Mouse (Mus musculus): Measurements from ENCODE around the gene Lrrd1. TPM values are rescaled to one million over a fixed set of nuclear protein-coding genes. Genes with fewer than 3 reads are reported as not detected.
"Not testable (repeated sequence)": the region's sequence is repeated elsewhere in the genome, so short reads cannot be mapped to it uniquely, and the experiment has no call there.

Gene Lrrd1
- polyA plus RNA-seq, 1 experiment, result 0.05 TPM

DNA sequence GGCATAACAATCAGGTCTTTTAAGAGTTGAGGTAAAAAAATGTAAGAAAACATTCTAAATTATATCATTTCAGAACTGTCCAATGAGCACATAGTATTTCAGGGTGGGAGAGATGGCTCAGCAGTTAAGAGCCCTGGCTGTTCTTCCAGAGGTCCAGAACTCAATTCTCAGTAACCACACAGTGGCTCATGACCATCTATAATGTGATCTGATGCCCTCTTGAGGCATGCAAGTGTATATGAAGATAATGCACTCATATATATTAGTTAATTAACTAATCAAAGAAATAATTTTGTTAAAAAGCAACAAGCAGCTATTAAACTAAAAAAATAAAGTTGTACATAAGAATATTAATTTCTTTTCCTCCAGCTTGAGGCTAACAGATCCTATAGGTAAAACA, 44.2 kb downstream of the Lrrd1 start:
- Histone ChIP-seq H3K27ac (ENCODE audit: insufficient read depth, low read depth, low read length) (no peak overlapping the region), H3K27me3 (ENCODE audit: control insufficient read depth, insufficient read depth, low read length) (no peaks in the 10 kb centered on the region), H3K4me3 (ENCODE audit: low read depth, low read length) (no peak overlapping the region), H3K36me3 (ENCODE audit: control insufficient read depth, insufficient read depth, low read length) (no peaks in the 10 kb centered on the region), H3K4me1 (ENCODE audit: control insufficient read depth, insufficient read depth, insufficient read length, low read length) (no peaks in the 10 kb centered on the region)
- TF ChIP-seq CTCF (IDR thresholded peaks at IDR 0.05; ENCODE audit: extremely low read depth, insufficient read length, insufficient replicate concordance, low read depth, low read length) (no peak), POLR2A (IDR thresholded peaks at IDR 0.05; ENCODE audit: low read depth, low read length) (no peak)

DNA sequence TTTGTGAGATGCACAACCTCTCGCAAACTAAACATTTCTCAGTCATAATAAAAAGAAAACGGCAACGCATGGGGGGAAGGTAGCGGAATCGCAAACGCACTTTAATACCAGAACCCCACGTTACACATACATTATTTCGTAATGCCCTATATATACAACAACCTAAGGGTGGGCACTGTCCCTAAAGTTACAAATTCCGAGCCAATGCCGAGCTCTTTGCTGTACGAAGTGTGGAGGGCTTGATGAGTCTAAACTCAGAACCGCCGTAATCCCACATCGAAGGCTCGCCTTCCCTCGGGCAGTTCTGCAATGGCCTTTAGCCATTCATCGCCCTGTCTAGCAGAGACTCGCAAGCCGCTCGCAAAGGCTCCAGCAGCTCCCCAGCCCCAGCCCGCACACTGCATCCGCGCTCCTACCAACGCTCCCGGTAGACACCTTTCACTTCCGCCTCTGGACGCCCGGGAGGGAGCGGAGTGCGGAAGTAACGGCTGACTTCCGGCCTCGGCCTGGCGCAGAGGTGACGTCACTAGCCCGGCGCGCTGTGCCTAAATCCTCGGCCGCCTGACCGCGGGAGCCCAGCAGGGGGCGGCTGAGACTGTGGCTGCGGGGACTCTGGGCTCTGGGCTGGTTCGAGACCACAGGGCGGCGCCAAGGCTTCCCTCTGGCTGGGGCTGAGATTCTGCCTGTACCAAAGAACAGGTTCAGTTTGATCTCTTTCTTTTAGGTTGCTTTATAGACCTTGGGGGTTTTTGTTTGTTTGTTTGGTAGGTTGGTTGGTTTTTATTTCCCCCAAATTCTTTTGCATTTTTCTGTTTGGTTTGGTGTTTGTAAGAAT, 48.7 kb downstream of the Lrrd1 start, which contains the start of gene Mterf1a:
Gene Mterf1a, minus strand, starts transcription at position 475 of the 835 bp plus-strand sequence.
- peak within 1 kb of the TSS; percentile 36; the same call in 1 of the 2 replicates for H3K4me3 ChIP-seq (ENCODE audit: low read depth, low read length)
- 1% methylated on average over 9 of the region's 47 CpGs for WGBS

DNA sequence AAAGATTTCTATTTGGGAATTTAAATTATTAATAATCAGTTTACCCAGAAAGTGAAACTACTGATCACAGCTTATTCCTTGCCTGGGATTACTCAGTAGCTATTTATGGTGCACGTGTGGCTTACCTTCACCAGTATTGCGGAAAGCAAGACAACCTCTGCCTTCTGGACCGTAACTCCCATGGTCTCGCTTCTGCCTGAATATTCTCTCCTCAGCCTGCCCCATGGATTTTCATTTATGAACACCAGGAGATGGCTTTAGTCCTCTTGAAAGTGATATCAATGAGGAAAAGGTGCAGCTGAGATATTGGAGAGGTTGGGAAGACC, 49.3 kb downstream of the Lrrd1 start:
- not testable (repeated sequence) for H3K4me1 ChIP-seq (ENCODE audit: control insufficient read depth, insufficient read depth, insufficient read length, low read length); H3K4me3 ChIP-seq (ENCODE audit: low read depth, low read length); H3K27me3 ChIP-seq (ENCODE audit: control insufficient read depth, insufficient read depth, low read length); H3K36me3 ChIP-seq (ENCODE audit: control insufficient read depth, insufficient read depth, low read length); H3K27ac ChIP-seq (ENCODE audit: insufficient read depth, low read depth, low read length)
- WGBS, result 90% methylated on average over 4 of the region's 4 CpGs

More for the DNA sequence above, 48.7 kb downstream of the Lrrd1 start, which contains the start of gene Mterf1a:
- not testable (repeated sequence) for H3K4me1 ChIP-seq (ENCODE audit: control insufficient read depth, insufficient read depth, insufficient read length, low read length); H3K27ac ChIP-seq (ENCODE audit: insufficient read depth, low read depth, low read length); H3K36me3 ChIP-seq (ENCODE audit: control insufficient read depth, insufficient read depth, low read length); H3K27me3 ChIP-seq (ENCODE audit: control insufficient read depth, insufficient read depth, low read length)

DNA sequence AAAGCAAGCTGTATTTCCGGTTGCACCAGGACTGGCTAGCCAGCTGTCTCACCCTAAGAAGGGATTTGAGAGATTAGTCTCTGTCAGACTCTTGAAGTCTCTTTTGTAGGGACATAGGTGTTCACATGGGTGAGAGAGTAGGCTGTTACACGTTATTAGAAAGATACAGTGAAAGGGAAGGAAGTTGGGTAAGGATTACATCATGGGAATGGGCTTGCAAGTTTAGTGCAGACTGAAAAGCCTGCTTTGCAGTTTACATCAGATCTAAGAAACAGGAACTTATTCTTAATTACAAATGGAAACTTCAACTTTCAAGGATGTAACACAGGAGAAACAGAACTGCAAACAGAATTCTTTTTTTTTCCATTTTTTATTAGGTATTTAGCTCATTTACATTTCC, 60.5 kb downstream of the Lrrd1 start:
- Histone ChIP-seq H3K27ac (ENCODE audit: insufficient read depth, low read depth, low read length) (no peak overlapping the region), H3K4me1 (ENCODE audit: control insufficient read depth, insufficient read depth, insufficient read length, low read length) (no peaks in the 10 kb centered on the region), H3K36me3 (ENCODE audit: control insufficient read depth, insufficient read depth, low read length) (no peaks in the 10 kb centered on the region), H3K27me3 (ENCODE audit: control insufficient read depth, insufficient read depth, low read length) (no peaks in the 10 kb centered on the region), H3K4me3 (ENCODE audit: low read depth, low read length) (no peak overlapping the region)
- 60% methylated on average over 2 of the region's 2 CpGs for WGBS
- TF ChIP-seq POLR2A (IDR thresholded peaks at IDR 0.05; ENCODE audit: low read depth, low read length) (no peak), CTCF (IDR thresholded peaks at IDR 0.05; ENCODE audit: extremely low read depth, insufficient read length, insufficient replicate concordance, low read depth, low read length) (no peak)

Other genes with a start within 250 kb of the Lrrd1 start
- gene Pex1, start 249.1 kb upstream of the Lrrd1 start, polyA plus RNA-seq (2012; rRNA removed), result 1.9 and 3.7 TPM in 2 replicates
- gene Rbm48, start 248.6 kb upstream of the Lrrd1 start, polyA plus RNA-seq (2012; rRNA removed), result 1.3 and 2.3 TPM in 2 replicates
- not detected in 2 replicates for gene Tmbim7, start 194.0 kb upstream of the Lrrd1 start, polyA plus RNA-seq (2012; rRNA removed)
- 13.3 and 24.3 TPM in 2 replicates for gene Gatad1, start 188.0 kb upstream of the Lrrd1 start, polyA plus RNA-seq (2012; rRNA removed)
- gene Ankib1, start 42.2 kb upstream of the Lrrd1 start, polyA plus RNA-seq (2012; rRNA removed), result 3.5 and 6.3 TPM in 2 replicates
- 1.1 and 2.1 TPM in 2 replicates for gene Krit1, start 42.0 kb upstream of the Lrrd1 start, polyA plus RNA-seq (2012; rRNA removed)
- gene Mterf1a, start 48.8 kb downstream of the Lrrd1 start, polyA plus RNA-seq (2012; rRNA removed), result 0.15 and 0.34 TPM in 2 replicates
- gene Akap9, start 82.9 kb downstream of the Lrrd1 start, polyA plus RNA-seq (2012; rRNA removed), result 5.7 and 11.7 TPM in 2 replicates

Measured in small intestine, adult 2 months (tissue).